Mouse (Mus musculus) adrenal gland, adult 2 months (tissue): Measurements from ENCODE around the gene Birc2. TPM values are rescaled to one million over a fixed set of nuclear protein-coding genes. Genes with fewer than 3 reads are reported as not detected.
"Not testable (repeated sequence)": the region's sequence is repeated elsewhere in the genome, so short reads cannot be mapped to it uniquely, and the experiment has no call there.

Source experiments
- DNase-seq: peaks from one replicate; pipeline ENCODE4 v3.0.0; 2021
- long read RNA-seq: library from polyadenylated mRNA; stranded (forward); transcript quantifications from one replicate; pipeline ENCODE4 v2.0.0, GENCODE M21; 2021
- polyA plus RNA-seq: library from polyadenylated mRNA; depleted of rRNA; stranded (reverse); fragments of >200 nt; gene quantifications from 2 replicates; pipeline ENCODE4 v1.2.3, GENCODE M21; 2012; rRNA removed
- total RNA-seq, 2 experiments: library from RNA; stranded (reverse); gene quantifications; 2 replicates each; pipeline ENCODE4 v1.2.3; 2021

The Birc2 gene
- total RNA-seq (10 to 100 TPM; 39.8 to 46.1 TPM), polyA plus RNA-seq (9.0 and 19.5 TPM in 2 replicates)
- long read RNA-seq, transcript Birc2-202 (7 exons, 3,130 nt), result minor isoform, 6 of 37 reads
- long read RNA-seq, transcript Birc2-204 (8 exons, 3,331 nt), result major isoform, 27 of 37 reads
- long read RNA-seq, partial matches to known transcripts, result 0 of 37 reads
- long read RNA-seq, other reads (novel, unspliced or antisense), result 4 of 37 reads

DNA sequence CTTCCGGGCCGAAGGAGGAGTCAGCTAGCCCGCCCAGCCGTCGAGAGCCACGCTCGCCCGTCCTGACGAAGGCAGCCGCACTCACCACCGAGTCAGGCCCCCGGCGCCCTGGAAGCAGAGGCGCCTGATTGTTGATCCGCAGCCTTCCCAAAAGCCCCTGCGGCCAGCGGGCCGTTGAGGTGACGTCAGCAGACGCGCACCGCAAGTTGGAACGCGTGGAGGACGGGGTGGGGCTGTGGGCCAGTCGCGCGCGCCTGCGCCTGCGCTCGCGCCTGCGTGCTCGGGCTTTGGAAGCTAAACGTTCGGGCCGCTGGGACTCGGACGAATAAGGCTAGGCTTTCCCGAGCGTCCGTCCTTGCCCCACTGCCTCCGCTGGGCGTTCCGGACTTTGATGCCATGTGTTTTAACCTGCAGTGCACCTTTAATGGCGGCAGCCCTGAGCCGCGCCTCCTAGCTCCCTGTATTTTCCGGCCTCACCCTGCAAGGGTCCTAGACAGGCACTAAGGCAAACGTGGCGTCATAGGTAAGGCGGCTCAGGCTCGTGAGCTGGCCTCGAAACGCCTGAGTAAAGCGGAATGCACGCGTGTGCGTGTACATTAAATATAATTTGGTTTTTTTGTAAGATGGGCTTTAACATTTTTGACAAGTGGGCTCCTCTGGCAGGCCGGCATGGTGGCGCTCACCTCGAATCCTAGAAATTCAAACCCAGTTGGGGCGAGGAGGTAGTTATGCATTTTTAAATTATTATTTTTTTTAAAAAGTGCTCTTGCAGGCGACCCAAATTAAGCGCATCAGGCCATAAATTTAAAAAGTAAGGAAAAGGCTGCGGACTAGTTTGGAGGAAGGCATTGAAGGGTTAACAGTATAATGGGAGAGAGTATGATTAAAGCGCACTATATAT lies at the start of gene Birc2:
TSS of gene Birc2 (minus strand) at position 160 of the 901 bp plus-strand sequence.
- peak; percentile 98 for DNase-seq

DNA sequence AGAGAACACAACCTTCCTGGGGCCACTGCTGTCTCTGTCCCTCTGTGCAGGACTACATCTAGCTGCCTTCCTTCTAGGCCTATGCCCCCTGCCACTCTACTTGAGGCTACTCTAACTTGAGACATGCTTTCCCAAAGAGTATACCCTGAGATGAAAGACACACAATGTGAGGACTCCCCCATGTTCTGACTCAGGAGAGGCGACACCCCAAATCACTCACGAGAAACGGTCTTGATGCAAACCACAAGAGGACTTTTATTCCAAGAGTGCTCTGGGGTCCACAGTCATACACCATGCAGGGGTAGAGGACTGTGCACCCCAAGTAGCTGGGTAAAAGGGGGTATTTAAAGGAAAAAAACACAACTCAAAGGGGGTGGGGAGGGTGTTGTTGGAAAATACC lies 47.5 kb upstream of the Birc2 start:
- DNase-seq, result no peak

DNA sequence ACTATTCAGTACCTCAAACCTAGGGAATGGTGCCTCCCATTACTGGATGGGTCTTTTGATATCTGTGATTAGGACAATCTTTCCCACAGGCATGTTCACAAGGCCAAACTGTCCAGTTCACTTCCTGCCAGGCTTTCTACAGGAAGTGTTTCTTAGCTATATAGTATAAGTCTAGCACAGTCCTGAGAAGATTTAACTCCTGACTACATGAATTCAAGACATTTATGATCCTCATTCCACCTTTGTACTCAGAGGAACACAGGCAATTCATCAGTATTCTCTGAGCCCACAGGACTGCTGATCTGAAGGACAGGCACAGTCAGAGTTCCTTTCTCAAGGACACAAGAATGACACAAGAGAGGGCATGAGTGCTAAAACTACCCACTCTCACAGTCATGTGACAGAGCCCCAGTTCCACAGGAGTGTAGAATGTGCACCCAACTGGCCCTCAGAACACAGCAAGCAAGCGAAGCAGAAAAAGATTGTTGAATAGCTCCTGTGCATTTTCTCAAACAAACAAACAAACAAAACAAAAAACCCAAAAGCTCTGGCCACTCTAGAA lies 45.5 kb upstream of the Birc2 start:
- DNase-seq, result peak; percentile 57

- no peak for DNase-seq
These were observed 36.8 kb upstream of the Birc2 start for GRCm38 (mm10) chr9:7873511-7874211.

DNA sequence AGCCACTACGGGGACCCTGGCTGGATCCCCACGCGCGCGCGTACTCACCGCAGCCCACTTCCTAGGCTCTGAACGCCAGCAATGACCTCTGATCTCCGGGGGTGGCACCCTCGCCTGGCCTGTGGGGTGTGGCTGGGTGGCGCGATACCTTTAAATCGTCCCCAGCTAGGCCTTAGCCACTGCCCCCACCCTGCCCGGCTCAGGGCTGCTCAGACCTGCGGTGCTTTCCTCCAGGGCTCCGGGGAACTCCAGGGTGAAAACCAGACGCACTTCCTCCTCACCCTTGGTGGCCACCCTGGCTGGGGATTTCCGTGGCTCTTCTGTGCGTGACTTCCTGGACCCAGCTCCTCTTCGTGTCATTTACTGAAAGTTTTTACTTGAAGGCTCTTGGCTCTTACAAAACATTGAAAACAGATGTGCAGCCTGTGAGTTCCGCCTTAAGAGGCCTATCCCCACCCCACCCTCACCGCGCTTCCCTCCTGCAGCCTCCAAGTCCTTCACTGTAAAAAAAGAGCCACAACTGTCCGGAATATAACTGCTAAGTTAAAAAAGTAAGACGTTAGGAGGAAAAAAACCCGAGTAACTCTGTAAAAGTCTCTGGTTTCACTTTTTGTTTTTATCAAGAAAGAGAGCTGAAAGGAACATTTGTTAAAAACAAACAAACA lies 36.0 kb upstream of the Birc2 start, which contains the start of gene Birc3:
TSS of gene Birc3 (minus strand) at position 412 of the 665 bp plus-strand sequence.
- DNase-seq, result peak; percentile 91

DNA sequence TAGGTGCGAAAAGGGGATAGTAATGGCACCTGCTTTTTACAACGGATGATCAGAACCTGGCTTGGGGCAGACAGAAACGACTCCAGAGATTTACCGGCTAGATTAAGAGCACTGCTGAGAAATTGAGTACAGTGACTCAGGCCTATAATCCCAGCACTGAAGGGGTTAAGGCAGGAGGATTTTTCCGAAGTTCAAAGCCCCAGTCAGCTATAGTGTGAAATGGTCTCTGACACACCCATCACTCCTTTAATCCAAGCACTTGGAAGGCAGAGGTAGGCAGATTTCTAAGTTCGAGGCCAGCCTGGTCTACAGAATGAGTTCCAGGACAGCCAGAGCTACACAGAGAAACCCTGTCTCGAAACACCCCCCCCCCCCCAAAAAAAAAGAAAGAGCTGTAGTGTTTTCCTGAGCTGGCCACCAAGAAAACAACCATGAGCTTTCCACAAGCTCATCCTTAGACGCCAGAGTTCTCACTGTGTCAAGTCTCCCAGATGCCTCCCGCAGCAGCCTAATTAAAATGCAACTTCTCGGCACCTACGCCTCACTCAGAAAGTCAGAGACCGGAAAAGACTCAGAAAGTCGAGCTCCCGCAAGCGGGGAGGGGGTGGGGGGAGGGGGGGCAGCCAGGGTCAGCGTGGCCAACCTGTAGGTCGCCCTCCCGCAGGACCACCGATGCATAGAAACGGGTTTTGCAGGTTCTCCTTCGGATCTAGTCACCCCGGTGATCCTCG lies 35.3 kb upstream of the Birc2 start:
- no peak for DNase-seq

- no peak for DNase-seq
These were observed 34.6 kb upstream of the Birc2 start for GRCm38 (mm10) chr9:7871316-7872043.

DNA sequence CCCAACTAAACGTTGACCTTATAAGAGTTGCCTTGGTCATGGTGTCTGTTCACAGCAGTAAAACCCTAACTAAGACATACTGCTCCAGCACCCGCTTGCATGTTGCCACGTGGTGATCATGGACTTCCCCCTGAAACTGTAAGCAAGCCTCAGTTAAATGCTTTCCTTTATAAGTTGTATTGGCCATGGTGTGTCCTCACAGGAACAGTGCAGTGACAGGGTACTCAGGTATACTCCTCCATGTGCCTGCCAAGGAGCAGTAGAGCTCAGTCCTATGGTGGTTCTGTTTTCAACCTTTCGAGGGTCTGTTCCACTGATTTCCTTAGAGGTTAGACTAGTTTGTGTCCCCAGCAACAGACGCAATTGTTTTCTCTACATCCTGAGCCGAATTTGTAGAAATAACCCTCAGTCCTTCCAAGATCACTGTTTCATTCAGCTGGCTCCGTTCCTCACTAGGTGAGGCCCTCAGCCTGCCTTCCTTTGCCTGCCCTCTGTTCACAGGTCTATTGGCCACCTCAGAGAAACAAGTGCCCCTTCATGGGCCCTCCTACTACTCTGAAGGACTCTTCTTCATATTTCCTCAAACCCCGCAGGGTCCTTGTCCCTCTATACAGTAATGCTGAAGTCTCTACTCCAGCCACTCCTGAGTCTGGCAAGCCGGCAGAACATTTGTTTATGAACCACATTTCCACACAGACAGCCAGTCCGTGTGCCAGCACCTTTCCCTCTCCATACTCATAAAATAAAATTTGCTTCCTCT lies 33.9 kb upstream of the Birc2 start:
- DNase-seq, result no peak

- DNase-seq, result no peak
These were observed 32.1 kb upstream of the Birc2 start for GRCm38 (mm10) chr9:7868838-7869491.

DNA sequence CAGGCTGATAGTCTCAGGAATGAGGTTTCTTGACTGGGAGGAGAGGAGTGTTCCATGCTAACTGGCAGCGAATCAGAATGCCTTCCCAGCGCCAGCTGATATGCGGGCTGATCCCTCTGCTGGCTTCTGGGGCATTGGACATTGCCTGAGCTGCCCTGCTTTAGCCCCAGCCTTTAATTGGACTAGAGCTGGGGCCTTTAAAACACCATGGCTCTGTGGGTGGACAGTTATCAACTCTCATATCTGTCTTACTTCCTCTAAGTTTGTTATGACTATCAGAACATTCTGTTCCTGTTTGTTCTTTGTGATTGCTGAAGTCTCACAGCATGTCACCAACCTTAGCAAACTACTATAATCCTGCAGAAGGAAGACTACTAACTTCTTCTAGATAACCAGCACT lies 31.1 kb upstream of the Birc2 start:
- no peak for DNase-seq

DNA sequence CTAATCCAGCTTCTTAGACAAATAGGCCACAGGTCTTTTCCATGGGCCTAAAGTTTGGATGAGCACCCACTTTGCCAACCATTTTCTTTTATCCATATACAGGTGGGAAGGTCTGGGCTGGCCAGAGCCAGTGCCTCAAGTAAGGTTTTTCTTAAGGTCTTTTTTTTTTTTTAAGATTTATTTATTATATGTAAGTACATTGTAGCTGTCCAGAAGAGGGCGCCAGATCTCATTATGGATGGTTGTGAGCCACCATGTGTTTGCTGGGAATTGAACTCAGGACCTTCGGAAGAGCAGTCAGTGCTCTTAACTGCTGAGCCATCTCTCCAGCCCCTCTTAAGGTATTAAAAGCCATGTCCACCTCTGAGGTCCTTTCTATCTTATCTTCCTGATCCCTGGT lies 30.1 kb upstream of the Birc2 start:
- not testable (repeated sequence) for DNase-seq

DNA sequence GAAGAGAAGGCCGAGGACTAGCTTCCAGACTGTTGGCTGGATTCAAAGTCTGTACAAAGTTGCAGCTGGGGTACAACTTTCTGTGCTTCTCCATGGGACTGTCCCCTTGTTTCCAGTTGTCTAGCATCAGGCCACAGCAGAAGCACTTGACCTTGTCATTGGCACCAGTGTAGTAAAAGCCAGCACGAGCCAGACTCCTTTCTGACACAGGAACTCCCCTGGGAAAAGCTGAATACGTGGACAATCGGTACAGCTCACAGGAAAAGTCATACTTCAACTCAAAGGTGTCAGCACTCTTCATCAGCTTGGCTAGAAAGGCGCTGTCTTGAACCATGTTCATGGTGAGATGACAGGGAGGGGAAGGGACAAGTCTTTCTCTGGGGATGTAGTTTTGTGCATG lies 24.1 kb upstream of the Birc2 start:
- no peak for DNase-seq

- DNase-seq, result no peak
These were observed 19.0 kb upstream of the Birc2 start for GRCm38 (mm10) chr9:7855912-7856311.

DNA sequence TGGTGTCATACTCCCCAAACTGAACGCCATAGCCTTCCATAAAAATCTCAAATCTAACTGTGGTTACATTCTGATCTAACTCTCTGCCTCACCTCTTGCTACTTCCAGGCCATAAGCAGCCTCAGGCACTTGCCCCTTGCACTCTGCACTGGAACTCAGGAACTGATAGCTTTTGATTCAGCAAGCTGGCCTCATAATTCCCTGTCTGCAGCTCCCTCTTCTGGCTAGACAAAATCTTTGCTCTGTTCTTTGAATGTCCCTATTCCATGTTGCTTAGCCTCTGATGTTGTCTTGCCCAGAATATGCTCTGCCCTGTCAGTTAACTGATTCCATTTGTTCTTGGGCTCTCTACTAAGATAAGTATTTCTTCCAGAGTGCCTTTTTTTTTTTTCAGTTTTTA lies 18.5 kb upstream of the Birc2 start:
- DNase-seq, result peak; percentile 74

DNA sequence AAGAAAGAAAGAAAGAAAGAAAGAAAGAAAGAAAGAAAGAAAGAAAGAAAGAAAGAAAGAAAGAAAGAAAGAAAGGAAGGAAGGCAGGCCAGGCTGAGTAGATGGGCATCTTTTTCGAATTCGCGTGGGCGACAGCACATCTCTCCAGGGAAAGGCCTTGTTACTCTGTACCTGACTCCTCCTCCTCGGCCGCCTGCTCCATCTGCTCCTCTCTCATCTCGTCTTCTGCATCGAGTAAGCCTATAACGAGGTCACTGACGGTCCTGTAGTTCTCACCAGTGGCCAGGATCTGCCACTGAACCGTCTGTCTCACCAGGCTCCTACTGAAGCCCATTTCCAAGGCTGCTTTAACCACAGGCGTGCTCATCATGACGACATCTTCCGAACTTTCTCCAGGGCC lies 17.3 kb upstream of the Birc2 start:
- DNase-seq, result not testable (repeated sequence)

DNA sequence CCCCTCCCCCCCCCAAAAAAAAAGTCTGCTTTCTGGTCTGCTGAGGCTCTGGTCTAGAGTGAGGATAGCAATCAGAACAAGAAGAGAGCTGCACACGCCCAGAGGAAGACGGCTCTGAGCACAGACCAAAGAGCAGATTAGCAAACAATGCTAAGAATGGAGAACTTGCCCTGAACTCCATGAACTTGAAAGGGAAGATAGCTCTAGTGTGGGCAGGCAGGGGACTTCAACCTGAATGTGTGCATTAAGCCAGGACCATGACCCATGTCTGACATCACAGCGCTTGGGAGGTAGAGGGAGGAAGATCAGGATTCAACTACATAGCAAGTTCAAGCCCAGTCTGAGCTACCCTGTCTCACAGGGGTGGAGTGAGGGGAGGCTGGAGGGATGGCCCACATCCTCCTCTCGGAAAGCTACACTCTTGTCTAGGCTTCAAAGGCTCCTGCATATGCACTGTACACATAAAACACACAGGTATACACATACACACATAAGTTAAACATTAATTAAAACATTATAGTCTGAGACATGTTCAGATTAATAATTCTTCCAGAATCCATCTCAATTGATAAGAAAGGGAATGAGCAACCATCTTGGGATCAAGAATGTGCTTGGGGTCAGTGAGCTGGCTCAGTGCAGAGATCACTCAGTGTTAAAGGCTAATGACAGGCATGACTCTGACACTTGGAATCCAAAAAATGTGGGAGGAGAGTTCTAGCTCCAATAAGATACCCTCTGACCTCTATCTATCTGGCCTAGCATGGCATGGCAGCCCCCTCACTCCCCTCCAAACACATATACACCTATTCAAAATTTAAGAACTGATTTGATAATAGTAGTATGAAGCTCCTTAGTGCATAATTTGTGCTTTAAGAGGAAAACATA lies 15.7 kb upstream of the Birc2 start:
- no peak for DNase-seq

- DNase-seq, result no peak
These were observed 15.0 kb upstream of the Birc2 start for GRCm38 (mm10) chr9:7851841-7852240.

DNA sequence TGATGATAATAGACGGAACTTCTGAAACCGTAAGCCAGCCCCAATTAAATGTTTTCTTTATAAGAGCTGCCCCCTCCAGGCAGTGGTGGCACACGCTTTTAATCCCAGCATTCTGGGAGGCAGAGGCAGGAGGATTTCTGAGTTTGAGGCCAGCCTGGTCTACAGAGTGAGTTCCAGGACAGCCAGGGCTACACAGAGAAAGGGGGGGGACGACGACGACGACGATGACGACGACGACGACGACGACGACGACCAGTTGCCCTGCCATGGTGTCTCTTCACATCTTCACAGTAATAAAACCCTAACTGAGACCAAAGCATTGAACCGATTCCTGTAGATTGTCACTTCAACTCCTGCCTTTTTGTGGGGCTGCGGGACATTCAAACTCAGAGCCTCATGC lies 11.3 kb upstream of the Birc2 start:
- no peak for DNase-seq
